Mouse (Mus musculus): ENCODE data around the gene Zc3h12a. TPM values are rescaled to one million over a fixed set of nuclear protein-coding genes. Genes with fewer than 3 reads are reported as not detected.

Gene Zc3h12a
- polyA plus RNA-seq, 1 experiment: 0.85 TPM

GRCm38 (mm10) chr4:125144211-125144610, 16.6 kb upstream of the Zc3h12a start:
- TF ChIP-seq CTCF (IDR thresholded peaks at IDR 0.05; ENCODE audit: borderline replicate concordance, extremely low read depth, insufficient read depth, insufficient read length) (no peak), POLR2A (IDR thresholded peaks at IDR 0.05; ENCODE audit: borderline replicate concordance, extremely low read depth, insufficient read depth, insufficient read length, poor library complexity, severe bottlenecking) (no peak)
- no peak for DNase-seq (ENCODE audit: low read depth)

- DNase-seq (ENCODE audit: low read depth): no peak
- TF ChIP-seq CTCF (IDR thresholded peaks at IDR 0.05; ENCODE audit: borderline replicate concordance, extremely low read depth, insufficient read depth, insufficient read length) (no peak), POLR2A (IDR thresholded peaks at IDR 0.05; ENCODE audit: borderline replicate concordance, extremely low read depth, insufficient read depth, insufficient read length, poor library complexity, severe bottlenecking) (no peak)
Observed at GRCm38 (mm10) chr4:125138321-125138720, 10.7 kb upstream of the Zc3h12a start.

GRCm38 (mm10) chr4:125136303-125136888, 8.8 kb upstream of the Zc3h12a start:
- TF ChIP-seq CTCF (IDR thresholded peaks at IDR 0.05; ENCODE audit: borderline replicate concordance, extremely low read depth, insufficient read depth, insufficient read length) (no peak), POLR2A (IDR thresholded peaks at IDR 0.05; ENCODE audit: borderline replicate concordance, extremely low read depth, insufficient read depth, insufficient read length, poor library complexity, severe bottlenecking) (no peak)
- no peak for DNase-seq (ENCODE audit: low read depth)

GRCm38 (mm10) chr4:125135076-125135855, 7.6 kb upstream of the Zc3h12a start:
- no peak for DNase-seq (ENCODE audit: low read depth)
- TF ChIP-seq POLR2A (IDR thresholded peaks at IDR 0.05; ENCODE audit: borderline replicate concordance, extremely low read depth, insufficient read depth, insufficient read length, poor library complexity, severe bottlenecking) (no peak), CTCF (IDR thresholded peaks at IDR 0.05; ENCODE audit: borderline replicate concordance, extremely low read depth, insufficient read depth, insufficient read length) (no peak)

GRCm38 (mm10) chr4:125134631-125135030, 7.0 kb upstream of the Zc3h12a start:
- DNase-seq (ENCODE audit: low read depth): no peak
- TF ChIP-seq POLR2A (IDR thresholded peaks at IDR 0.05; ENCODE audit: borderline replicate concordance, extremely low read depth, insufficient read depth, insufficient read length, poor library complexity, severe bottlenecking) (no peak), CTCF (IDR thresholded peaks at IDR 0.05; ENCODE audit: borderline replicate concordance, extremely low read depth, insufficient read depth, insufficient read length) (no peak)

GRCm38 (mm10) chr4:125134192-125134591, 6.6 kb upstream of the Zc3h12a start:
- no peak for DNase-seq (ENCODE audit: low read depth)
- no peak for TF ChIP-seq POLR2A (IDR thresholded peaks at IDR 0.05; ENCODE audit: borderline replicate concordance, extremely low read depth, insufficient read depth, insufficient read length, poor library complexity, severe bottlenecking)
- TF ChIP-seq CTCF (IDR thresholded peaks at IDR 0.05; ENCODE audit: borderline replicate concordance, extremely low read depth, insufficient read depth, insufficient read length): no peak

- no peak for TF ChIP-seq POLR2A (IDR thresholded peaks at IDR 0.05; ENCODE audit: borderline replicate concordance, extremely low read depth, insufficient read depth, insufficient read length, poor library complexity, severe bottlenecking)
- TF ChIP-seq CTCF (IDR thresholded peaks at IDR 0.05; ENCODE audit: borderline replicate concordance, extremely low read depth, insufficient read depth, insufficient read length): peak; percentile 69; the same call in 1 of the 2 replicates
- peak; percentile 74 for DNase-seq (ENCODE audit: low read depth)
Observed at GRCm38 (mm10) chr4:125132394-125132793, 4.8 kb upstream of the Zc3h12a start.

- DNase-seq (ENCODE audit: low read depth): no peak
- no peak for TF ChIP-seq POLR2A (IDR thresholded peaks at IDR 0.05; ENCODE audit: borderline replicate concordance, extremely low read depth, insufficient read depth, insufficient read length, poor library complexity, severe bottlenecking)
- TF ChIP-seq CTCF (IDR thresholded peaks at IDR 0.05; ENCODE audit: borderline replicate concordance, extremely low read depth, insufficient read depth, insufficient read length): no peak
Observed at GRCm38 (mm10) chr4:125131493-125131892, 3.9 kb upstream of the Zc3h12a start.

- DNase-seq (ENCODE audit: low read depth): no peak
- no peak for TF ChIP-seq POLR2A (IDR thresholded peaks at IDR 0.05; ENCODE audit: borderline replicate concordance, extremely low read depth, insufficient read depth, insufficient read length, poor library complexity, severe bottlenecking)
- TF ChIP-seq CTCF (IDR thresholded peaks at IDR 0.05; ENCODE audit: borderline replicate concordance, extremely low read depth, insufficient read depth, insufficient read length): no peak
Observed at GRCm38 (mm10) chr4:125126761-125127160, 879 bp downstream of the Zc3h12a start.

- TF ChIP-seq CTCF (IDR thresholded peaks at IDR 0.05; ENCODE audit: borderline replicate concordance, extremely low read depth, insufficient read depth, insufficient read length) (no peak), POLR2A (IDR thresholded peaks at IDR 0.05; ENCODE audit: borderline replicate concordance, extremely low read depth, insufficient read depth, insufficient read length, poor library complexity, severe bottlenecking) (no peak)
- DNase-seq (ENCODE audit: low read depth): no peak
Observed at GRCm38 (mm10) chr4:125126186-125126585, 1.5 kb downstream of the Zc3h12a start.

GRCm38 (mm10) chr4:125125361-125125921, 2.2 kb downstream of the Zc3h12a start:
- no peak for TF ChIP-seq POLR2A (IDR thresholded peaks at IDR 0.05; ENCODE audit: borderline replicate concordance, extremely low read depth, insufficient read depth, insufficient read length, poor library complexity, severe bottlenecking)
- no peak for TF ChIP-seq CTCF (IDR thresholded peaks at IDR 0.05; ENCODE audit: borderline replicate concordance, extremely low read depth, insufficient read depth, insufficient read length)
- DNase-seq (ENCODE audit: low read depth): no peak
